Mouse (Mus musculus): ENCODE measurements around the gene Pa2g4. TPM values are rescaled to one million over a fixed set of nuclear protein-coding genes. Genes with fewer than 3 reads are reported as not detected.

Gene Pa2g4
- polyA plus RNA-seq, 1 experiment from 2014 or later = 213 TPM

- Histone ChIP-seq H3K4me2 (no peak overlapping the region), H3K9me3 (no peaks in the 10 kb centered on the region), H3K36me3 (peaks cover 18% of the 10 kb centered on the region), H3K4me3 (replicated peaks) (no peak overlapping the region), H3K27me3 (replicated peaks) (no peaks in the 10 kb centered on the region; the same call in 1 of the 2 replicates), H3K9ac (no peak overlapping the region), H3K4me1 (no peaks in the 10 kb centered on the region), H3K27ac (no peak overlapping the region)
- no peak for ATAC-seq (ENCODE audit: insufficient read depth, low FRiP score, low read depth)
- 88% methylated on average over 12 of the region's 12 CpGs for WGBS
Measured at GRCm38 (mm10) chr10:128511761-128512160, 54.0 kb downstream of the Pa2g4 start.

GRCm38 (mm10) chr10:128511189-128511588, 54.6 kb downstream of the Pa2g4 start:
- Histone ChIP-seq H3K27ac (no peak overlapping the region), H3K27me3 (replicated peaks) (no peaks in the 10 kb centered on the region), H3K36me3 (peaks cover 18% of the 10 kb centered on the region), H3K4me1 (no peaks in the 10 kb centered on the region), H3K9ac (no peak overlapping the region), H3K9me3 (no peaks in the 10 kb centered on the region), H3K4me2 (no peak overlapping the region), H3K4me3 (replicated peaks) (no peak overlapping the region)
- WGBS = 82% methylated on average over 9 of the region's 9 CpGs
- ATAC-seq (ENCODE audit: insufficient read depth, low FRiP score, low read depth) = no peak

GRCm38 (mm10) chr10:128510301-128510700, 55.5 kb downstream of the Pa2g4 start:
- no peak for ATAC-seq (ENCODE audit: insufficient read depth, low FRiP score, low read depth)
- H3K4me2 ChIP-seq = no peak overlapping the region
- H3K36me3 ChIP-seq = peaks cover 15% of the 10 kb centered on the region
- H3K9me3 ChIP-seq = no peaks in the 10 kb centered on the region
- no peak overlapping the region for H3K9ac ChIP-seq
- no peak overlapping the region for H3K4me3 ChIP-seq (replicated peaks)
- no peaks in the 10 kb centered on the region for H3K4me1 ChIP-seq
- H3K27me3 ChIP-seq (replicated peaks) = no peaks in the 10 kb centered on the region
- H3K27ac ChIP-seq = no peak overlapping the region
- 86% methylated on average over 11 of the region's 11 CpGs for whole genome bisulfite sequencing

- no peak overlapping the region for H3K27ac ChIP-seq
- 61% methylated on average over 4 of the region's 4 CpGs for WGBS
- no peak for ATAC-seq (ENCODE audit: insufficient read depth, low FRiP score, low read depth)
Measured at GRCm38 (mm10) chr10:128509831-128510230, 56.0 kb downstream of the Pa2g4 start.

GRCm38 (mm10) chr10:128509203-128509602, 56.6 kb downstream of the Pa2g4 start:
- peaks cover 10% of the 10 kb centered on the region for H3K36me3 ChIP-seq
- H3K27me3 ChIP-seq (replicated peaks) = no peaks in the 10 kb centered on the region
- no peak overlapping the region for H3K9ac ChIP-seq
- peaks cover 6% of the 10 kb centered on the region; the same call in 1 of the 2 replicates for H3K4me1 ChIP-seq
- H3K4me2 ChIP-seq = no peak overlapping the region
- ATAC-seq (ENCODE audit: insufficient read depth, low FRiP score, low read depth) = no peak
- no peak overlapping the region for H3K4me3 ChIP-seq (replicated peaks)
- no peaks in the 10 kb centered on the region for H3K9me3 ChIP-seq
- H3K27ac ChIP-seq = no peak overlapping the region
- WGBS = 85% methylated on average over 9 of the region's 9 CpGs

More at GRCm38 (mm10) chr10:128509831-128510230, 56.0 kb downstream of the Pa2g4 start:
- H3K9ac ChIP-seq = no peak overlapping the region
- H3K4me1 ChIP-seq = 0 out of 2 replicates have a peak, but pooled peaks cover 1% of the 10 kb centered on the region
- H3K4me2 ChIP-seq = no peak overlapping the region
- H3K4me3 ChIP-seq (replicated peaks) = no peak overlapping the region
- H3K9me3 ChIP-seq = no peaks in the 10 kb centered on the region
- H3K27me3 ChIP-seq (replicated peaks) = no peaks in the 10 kb centered on the region
- H3K36me3 ChIP-seq = peaks cover 11% of the 10 kb centered on the region

- Histone ChIP-seq H3K4me2 (no peak overlapping the region), H3K4me1 (peaks cover 6% of the 10 kb centered on the region; the same call in 1 of the 2 replicates), H3K9me3 (no peaks in the 10 kb centered on the region), H3K4me3 (replicated peaks) (no peak overlapping the region), H3K36me3 (peaks cover 8% of the 10 kb centered on the region), H3K27me3 (replicated peaks) (no peaks in the 10 kb centered on the region), H3K27ac (peak overlapping the region; percentile 74), H3K9ac (no peak overlapping the region)
- ATAC-seq (ENCODE audit: insufficient read depth, low FRiP score, low read depth) = no peak
- WGBS = 55% methylated on average over 9 of the region's 9 CpGs
Measured at GRCm38 (mm10) chr10:128508260-128508659, 57.5 kb downstream of the Pa2g4 start.

Small RNAs within 50 kb of the gene (microRNA-seq; reads per million reads assigned to microRNA genes)
- gene Gm47275 (not detected), gene Mir6916 (not detected), gene Mir6917 (0.58 reads per million)

Other genes with a start within 250 kb of the Pa2g4 start
- 331 and 344 TPM in 2 replicates for gene Cnpy2, start 243.5 kb downstream of the Pa2g4 start, polyA plus RNA-seq (2015; fragmentation: Nextera tagmentation; extraction: Ambion mirVana)
- 192 and 212 TPM in 2 replicates for gene Cs, start 228.3 kb downstream of the Pa2g4 start, polyA plus RNA-seq (2015; fragmentation: Nextera tagmentation; extraction: Ambion mirVana)
- gene Coq10a, start 197.0 kb downstream of the Pa2g4 start, polyA plus RNA-seq (2015; fragmentation: Nextera tagmentation; extraction: Ambion mirVana) = 14.0 and 14.5 TPM in 2 replicates
- 12.8 and 15.8 TPM in 2 replicates for gene Ankrd52, start 188.9 kb downstream of the Pa2g4 start, polyA plus RNA-seq (2015; fragmentation: Nextera tagmentation; extraction: Ambion mirVana)
- gene Slc39a5, start 164.8 kb downstream of the Pa2g4 start, polyA plus RNA-seq (2015; fragmentation: Nextera tagmentation; extraction: Ambion mirVana) = 34.5 and 39.4 TPM in 2 replicates
- gene Nabp2, start 154.5 kb downstream of the Pa2g4 start, polyA plus RNA-seq (2015; fragmentation: Nextera tagmentation; extraction: Ambion mirVana) = 66.3 and 81.0 TPM in 2 replicates
- 33.2 and 35.4 TPM in 2 replicates for gene Rnf41, start 154.3 kb downstream of the Pa2g4 start, polyA plus RNA-seq (2015; fragmentation: Nextera tagmentation; extraction: Ambion mirVana)
- gene Smarcc2, start 106.7 kb downstream of the Pa2g4 start, polyA plus RNA-seq (2015; fragmentation: Nextera tagmentation; extraction: Ambion mirVana) = 63.1 and 70.0 TPM in 2 replicates
- 1,838 and 1,873 TPM in 2 replicates for gene Myl6, start 71.8 kb downstream of the Pa2g4 start, polyA plus RNA-seq (2015; fragmentation: Nextera tagmentation; extraction: Ambion mirVana)
- 3.0 and 3.4 TPM in 2 replicates for gene Myl6b, start 67.3 kb downstream of the Pa2g4 start, polyA plus RNA-seq (2015; fragmentation: Nextera tagmentation; extraction: Ambion mirVana)
- gene Esyt1, start 40.1 kb downstream of the Pa2g4 start, polyA plus RNA-seq (2015; fragmentation: Nextera tagmentation; extraction: Ambion mirVana) = 28.8 and 32.1 TPM in 2 replicates
- gene Zc3h10, start 18.2 kb downstream of the Pa2g4 start, polyA plus RNA-seq (2015; fragmentation: Nextera tagmentation; extraction: Ambion mirVana) = 12.1 and 12.4 TPM in 2 replicates
- gene Rpl41, start 16.7 kb downstream of the Pa2g4 start, polyA plus RNA-seq (2015; fragmentation: Nextera tagmentation; extraction: Ambion mirVana) = 3,689 and 3,942 TPM in 2 replicates
- gene Erbb3, start 23.7 kb upstream of the Pa2g4 start, polyA plus RNA-seq (2015; fragmentation: Nextera tagmentation; extraction: Ambion mirVana) = 24.0 and 27.6 TPM in 2 replicates
- 674 and 714 TPM in 2 replicates for gene Rps26, start 60.8 kb upstream of the Pa2g4 start, polyA plus RNA-seq (2015; fragmentation: Nextera tagmentation; extraction: Ambion mirVana)
- gene Ikzf4, start 80.0 kb upstream of the Pa2g4 start, polyA plus RNA-seq (2015; fragmentation: Nextera tagmentation; extraction: Ambion mirVana) = 2.2 and 2.7 TPM in 2 replicates
- gene Suox, start 108.1 kb upstream of the Pa2g4 start, polyA plus RNA-seq (2015; fragmentation: Nextera tagmentation; extraction: Ambion mirVana) = 14.4 and 16.2 TPM in 2 replicates
- 68.9 and 75.1 TPM in 2 replicates for gene Rab5b, start 130.3 kb upstream of the Pa2g4 start, polyA plus RNA-seq (2015; fragmentation: Nextera tagmentation; extraction: Ambion mirVana)
- gene Pmel, start 138.2 kb upstream of the Pa2g4 start, polyA plus RNA-seq (2015; fragmentation: Nextera tagmentation; extraction: Ambion mirVana) = 1.3 and 1.9 TPM in 2 replicates
- 79.8 and 89.1 TPM in 2 replicates for gene Cdk2, start 139.0 kb upstream of the Pa2g4 start, polyA plus RNA-seq (2015; fragmentation: Nextera tagmentation; extraction: Ambion mirVana)
- 15.9 and 18.0 TPM in 2 replicates for gene Dgka, start 178.9 kb upstream of the Pa2g4 start, polyA plus RNA-seq (2015; fragmentation: Nextera tagmentation; extraction: Ambion mirVana)
- gene Pym1, start 181.9 kb upstream of the Pa2g4 start, polyA plus RNA-seq (2015; fragmentation: Nextera tagmentation; extraction: Ambion mirVana) = 36.1 TPM in 2 replicates
- gene Mmp19, start 224.9 kb upstream of the Pa2g4 start, polyA plus RNA-seq (2015; fragmentation: Nextera tagmentation; extraction: Ambion mirVana) = 1.2 and 2.0 TPM in 2 replicates
- gene Dnajc14, start 238.1 kb upstream of the Pa2g4 start, polyA plus RNA-seq (2015; fragmentation: Nextera tagmentation; extraction: Ambion mirVana) = 49.8 and 50.6 TPM in 2 replicates
- gene Tmem198b, start 238.4 kb upstream of the Pa2g4 start, polyA plus RNA-seq (2015; fragmentation: Nextera tagmentation; extraction: Ambion mirVana) = 15.4 and 16.3 TPM in 2 replicates